Mouse (Mus musculus) MEL (cell line): ENCODE measurements around the gene Trim14. TPM values are rescaled to one million over a fixed set of nuclear protein-coding genes. Genes with fewer than 3 reads are reported as not detected.
A peak's percentile ranks its signal among the peaks of the same experiment; 100 is the strongest.

Source experiments
- DNase-seq: peaks from one replicate; pipeline ENCODE4 v3.0.0; 2011; ENCODE audit warnings: low read depth, low spot score
- H3K27ac ChIP-seq: 2 replicates; pipeline ENCODE4 v1.5.1; 2012; ENCODE audit warnings: low read depth, mild to moderate bottlenecking, control low read depth, low read length, moderate library complexity; ENCODE audit not compliant: control insufficient read depth
- H3K27me3 ChIP-seq, 2 experiments: fragments of 150-350 bp in 1 of 2; sonication (generic) in 1 of 2; 2 replicates each; pipeline ENCODE4 v1.6.1; 2012; ENCODE audit warnings: low read length in 2 of 2, mild to moderate bottlenecking in 2 of 2, improper control_type of control experiment in 1 of 2, moderate library complexity in 1 of 2; ENCODE audit not compliant: insufficient read depth in 2 of 2, control insufficient read depth in 1 of 2
- H3K36me3 ChIP-seq, 2 experiments: 2 replicates each; pipeline ENCODE4 v1.6.1; 2012 to 2014; ENCODE audit warnings: low read length in 2 of 2, improper control_type of control experiment in 1 of 2, inconsistent platforms in 1 of 2, mild to moderate bottlenecking in 1 of 2; ENCODE audit not compliant: insufficient read depth in 2 of 2, control insufficient read depth in 1 of 2
- H3K4me1 ChIP-seq, 2 experiments: fragments of 150-350 bp in 1 of 2; sonication (generic) in 1 of 2; 2 replicates each; pipeline ENCODE4 v1.6.1; 2012; ENCODE audit warnings: low read length in 2 of 2, improper control_type of control experiment in 1 of 2, mild to moderate bottlenecking in 1 of 2; ENCODE audit not compliant: insufficient read depth in 2 of 2, control insufficient read depth in 1 of 2
- H3K4me3 ChIP-seq, 2 experiments: fragments of 150-350 bp in 1 of 2; sonication (generic) in 1 of 2; 2 replicates each; pipeline ENCODE4 v1.5.1; 2012; ENCODE audit warnings: low read depth in 2 of 2, low read length in 2 of 2, mild to moderate bottlenecking in 2 of 2, moderate library complexity in 2 of 2, control low read depth in 1 of 2, improper control_type of control experiment in 1 of 2; ENCODE audit not compliant: control insufficient read depth in 1 of 2, insufficient read depth in 1 of 2
- H3K79me2 ChIP-seq: 2 replicates; pipeline ENCODE4 v1.6.1; 2012; ENCODE audit warnings: mild to moderate bottlenecking, low read length, moderate library complexity; ENCODE audit not compliant: control insufficient read depth, poor library complexity, insufficient read depth
- H3K9ac ChIP-seq: 2 replicates; pipeline ENCODE4 v1.6.1; 2012; ENCODE audit warnings: low read depth, mild to moderate bottlenecking, control low read depth, low read length, moderate library complexity; ENCODE audit not compliant: control insufficient read depth, poor library complexity, severe bottlenecking
- H3K9me3 ChIP-seq: fragments of 150-350 bp; sonication (generic); replicated peaks from 2 replicates; pipeline ENCODE4 v1.6.1; 2012; ENCODE audit warnings: mild to moderate bottlenecking, low read length, improper control_type of control experiment, moderate library complexity; ENCODE audit not compliant: insufficient read depth
- BHLHE40 ChIP-seq: IDR thresholded peaks from 2 replicates; pipeline ENCODE4 v1.6.1; 2012; ENCODE audit warnings: low read depth, mild to moderate bottlenecking, inconsistent platforms, low read length, improper control_type of control experiment, borderline replicate concordance
- CHD1 ChIP-seq: IDR thresholded peaks from 2 replicates; pipeline ENCODE4 v1.6.1; 2012; ENCODE audit warnings: low read depth, mild to moderate bottlenecking, inconsistent platforms, low read length, improper control_type of control experiment
- E2F4 ChIP-seq: IDR thresholded peaks from 2 replicates; pipeline ENCODE4 v1.6.1; 2011; ENCODE audit warnings: low read depth, low read length, improper control_type of control experiment, borderline replicate concordance
- EP300 ChIP-seq, 2 experiments: IDR thresholded peaks; 2 replicates each; pipeline ENCODE4 v1.6.1; 2011; ENCODE audit warnings: improper control_type of control experiment in 2 of 2, low read length in 2 of 2, low read depth in 1 of 2, mild to moderate bottlenecking in 1 of 2
- ETS1 ChIP-seq: IDR thresholded peaks from 2 replicates; pipeline ENCODE4 v1.6.1; 2012; ENCODE audit warnings: low read depth, mild to moderate bottlenecking, inconsistent platforms, low read length, improper control_type of control experiment, moderate library complexity
- GATA1 ChIP-seq: IDR thresholded peaks from 2 replicates; pipeline ENCODE4 v1.6.1; 2011; ENCODE audit warnings: low read depth, low read length, improper control_type of control experiment
- JUND ChIP-seq: IDR thresholded peaks from 2 replicates; pipeline ENCODE4 v1.6.1; 2011; ENCODE audit warnings: low read depth, mild to moderate bottlenecking, improper control_type of control experiment, low read length
- MAX ChIP-seq: IDR thresholded peaks from 2 replicates; pipeline ENCODE4 v1.6.1; 2011; ENCODE audit warnings: low read length, improper control_type of control experiment
- MXI1 ChIP-seq: IDR thresholded peaks from 2 replicates; pipeline ENCODE4 v1.6.1; 2011; ENCODE audit warnings: mild to moderate bottlenecking, low read depth, low read length, improper control_type of control experiment
- MYB ChIP-seq: IDR thresholded peaks from 2 replicates; pipeline ENCODE4 v1.6.1; 2011; ENCODE audit warnings: mild to moderate bottlenecking, low read depth, low read length, improper control_type of control experiment
- MYC ChIP-seq: IDR thresholded peaks from 2 replicates; pipeline ENCODE4 v1.6.1; 2011; ENCODE audit warnings: low read depth, mild to moderate bottlenecking, low read length, improper control_type of control experiment, moderate library complexity
- NELFE ChIP-seq: IDR thresholded peaks from 2 replicates; pipeline ENCODE4 v1.6.1; 2011; ENCODE audit warnings: low read depth, low read length, improper control_type of control experiment
- SIN3A ChIP-seq: IDR thresholded peaks from 2 replicates; pipeline ENCODE4 v1.6.1; 2012; ENCODE audit warnings: low read length, improper control_type of control experiment, inconsistent platforms
- TAL1 ChIP-seq: IDR thresholded peaks from 2 replicates; pipeline ENCODE4 v1.6.1; 2012; ENCODE audit warnings: mild to moderate bottlenecking, inconsistent platforms, low read length, moderate library complexity, mixed read lengths
- TBP ChIP-seq: IDR thresholded peaks from 2 replicates; pipeline ENCODE4 v1.8.0; 2011; ENCODE audit warnings: low read depth, low read length, improper control_type of control experiment
- TCF12 ChIP-seq: IDR thresholded peaks from 2 replicates; pipeline ENCODE4 v1.6.1; 2014; ENCODE audit warnings: low read depth, mild to moderate bottlenecking, inconsistent platforms, low read length, improper control_type of control experiment, moderate library complexity
- USF2 ChIP-seq, 2 experiments: IDR thresholded peaks; 2 replicates each; pipeline ENCODE4 v1.6.1; 2011 to 2012; ENCODE audit warnings: improper control_type of control experiment in 2 of 2, low read length in 2 of 2, borderline replicate concordance in 1 of 2, inconsistent platforms in 1 of 2, low read depth in 1 of 2, mild to moderate bottlenecking in 1 of 2; ENCODE audit not compliant: insufficient read depth in 1 of 2
- ZC3H11A ChIP-seq: IDR thresholded peaks from 2 replicates; pipeline ENCODE4 v1.6.1; 2012; ENCODE audit warnings: low read depth, mild to moderate bottlenecking, inconsistent platforms, low read length, improper control_type of control experiment
- ZNF384 ChIP-seq: IDR thresholded peaks from 2 replicates; pipeline ENCODE4 v1.6.1; 2012; ENCODE audit warnings: low read depth, mild to moderate bottlenecking, inconsistent platforms, low read length, improper control_type of control experiment
- polyA plus RNA-seq, 2 experiments: library from polyadenylated mRNA; stranded (reverse) in 1 of 2; unstranded in 1 of 2; fragments of >175 nt in 1 of 2; fragments of >200 nt in 1 of 2; gene quantifications; 2 replicates each; pipeline versions ENCODE4 v1.2.1 to v1.2.4; 2012; ENCODE audit warnings: low replicate concordance in 2 of 2, low read depth in 1 of 2; ENCODE audit not compliant: insufficient read length in 2 of 2, insufficient read depth in 1 of 2, missing spikeins in 1 of 2
- total RNA-seq: library from RNA; depleted of rRNA; stranded (reverse); fragments of 300-350 nt; gene quantifications from 2 replicates; pipeline ENCODE4 v1.2.3, GENCODE M21; 2012

The Trim14 gene
- total and polyA plus RNA-seq, 3 experiments: 1.1 to 5.1 TPM; not detected in 1

GRCm38 (mm10) chr4:46574841-46575240, 38.9 kb upstream of the Trim14 start:
- H3K9me3 ChIP-seq: no peaks in the 10 kb centered on the region
- no peak for DNase-seq
- H3K27me3 ChIP-seq: peaks cover 0 to 2% of the 10 kb centered on the region in 2 experiments; a peak in 1 of 4 replicates
- TF ChIP-seq MYB (no peak), MXI1 (no peak), E2F4 (no peak), USF2 (IDR thresholded peaks at IDR 0.05; ENCODE audit: borderline replicate concordance in 1 of 2, insufficient read depth in 1 of 2, low read depth in 1 of 2, low read length in 2 of 2) (no peak), JUND (no peak), NELFE (no peak), MYC (no peak), TAL1 (no peak), MAX (no peak), SIN3A (no peak), CHD1 (no peak), EP300 (IDR thresholded peaks at IDR 0.05; ENCODE audit: low read depth in 1 of 2, low read length in 2 of 2) (no peak), BHLHE40 (no peak), ZNF384 (no peak), TCF12 (no peak)
- TF ChIP-seq, all 39 proteins: peak for 0
- peaks cover 0 to 14% of the 10 kb centered on the region in 2 experiments; a peak in 2 of 4 replicates for H3K36me3 ChIP-seq
- H3K9ac ChIP-seq: peak overlapping the region; percentile 10; the same call in 1 of the 2 replicates
- H3K79me2 ChIP-seq: no peaks in the 10 kb centered on the region
- H3K4me1 ChIP-seq: peaks cover 3 to 17% of the 10 kb centered on the region in 2 experiments; a peak in 3 of 4 replicates
- H3K4me3 ChIP-seq: no peak overlapping the region; a peak in 1 of 4 replicates
- peak overlapping the region; percentile 44 for H3K27ac ChIP-seq

- H3K9me3 ChIP-seq: no peaks in the 10 kb centered on the region
- no peak for DNase-seq
- H3K4me3 ChIP-seq: no peak overlapping the region
- H3K36me3 ChIP-seq: peaks cover 0 to 14% of the 10 kb centered on the region in 2 experiments; a peak in 2 of 4 replicates
- H3K9ac ChIP-seq: peak overlapping the region; percentile 10; the same call in 1 of the 2 replicates
- TF ChIP-seq ZC3H11A (no peak), TBP (0 out of 2 replicates have a peak, but pooled peaks have one; percentile 46), NELFE (no peak), GATA1 (0 out of 2 replicates have a peak, but pooled peaks have one; percentile 35), ETS1 (0 out of 2 replicates have a peak, but pooled peaks have one; percentile 27), EP300 (IDR thresholded peaks at IDR 0.05; ENCODE audit: low read depth in 1 of 2, low read length in 2 of 2) (peak in 1 of 2 experiments; percentile 36; a peak in 2 of 4 replicates), TCF12 (0 out of 2 replicates have a peak, but pooled peaks have one; percentile 8)
- peaks cover 0 to 2% of the 10 kb centered on the region in 2 experiments; a peak in 1 of 4 replicates for H3K27me3 ChIP-seq
- H3K27ac ChIP-seq: peak overlapping the region; percentile 44; the same call in 1 of the 2 replicates
- H3K79me2 ChIP-seq: no peaks in the 10 kb centered on the region
- H3K4me1 ChIP-seq: peaks cover 3 to 17% of the 10 kb centered on the region in 2 experiments; a peak in 3 of 4 replicates
Observed at GRCm38 (mm10) chr4:46574024-46574753, 38.2 kb upstream of the Trim14 start.
